ENCODE assay signal across 33 mouse cellular contexts in genomic region chr2:113335561-113336294, GRCm38 (mm10). TPM values are rescaled to one million over a fixed set of nuclear protein-coding genes. Genes with fewer than 3 reads are reported as not detected.
DNase-seq lines count a peak whose midpoint lies in the region; ATAC-seq and TF ChIP-seq lines count a peak whose summit lies in the region.
"Had no signal": no experiment of that assay in that cellular context is flagged by ENCODE, and none has a peak within 500 bp of the region (broad histone marks: within the 10 kb centered on the region; RNA-seq: fewer than 3 reads in every experiment).

No protein-coding gene starts in this region.

- peak; percentile 84 for ATAC-seq in forebrain, postnatal 0 days
- ATAC-seq in forebrain, embryonic 13.5 days = no peak
- ATAC-seq: activated CD4-positive, CD25-positive, alpha-beta regulatory T cell, adult 4 months; forebrain, embryonic 14.5 days had no signal

- no peaks in the 10 kb centered on the region for H3K36me3 ChIP-seq in forebrain, postnatal 0 days (ENCODE audit: insufficient read depth)
- no peaks in the 10 kb centered on the region for H3K36me3 ChIP-seq in forebrain, embryonic 13.5 days (ENCODE audit: poor library complexity, severe bottlenecking)
- H3K36me3 ChIP-seq: hindbrain, embryonic 15.5 days; limb, embryonic 10.5 days; liver, embryonic 15.5 days; lung, embryonic 15.5 days had no signal

- H3K4me1 ChIP-seq in forebrain, postnatal 0 days (ENCODE audit: insufficient read depth) = no peaks in the 10 kb centered on the region
- H3K4me1 ChIP-seq in forebrain, embryonic 13.5 days = no peaks in the 10 kb centered on the region
- H3K4me1 ChIP-seq: hindbrain, embryonic 15.5 days; limb, embryonic 10.5 days; liver, embryonic 15.5 days; lung, embryonic 15.5 days; megakaryocyte, embryonic 14.5 days had no signal

- H3K9ac ChIP-seq in forebrain, postnatal 0 days = no peak overlapping the region
- H3K9ac ChIP-seq in forebrain, embryonic 13.5 days = no peak overlapping the region
- H3K9ac ChIP-seq: hindbrain, embryonic 15.5 days; liver, embryonic 15.5 days; lung, embryonic 15.5 days had no signal

- DNase-seq in forebrain, postnatal 0 days = peak; percentile 76
- peak; percentile 21 for DNase-seq in kidney, postnatal 14 days
- DNase-seq in kidney, postnatal 4 days = no peak
- DNase-seq in retina, postnatal 1 day = peak; percentile 36
- no peak for DNase-seq in retina, embryonic 14.5 days (ENCODE audit: low spot score)
- peak; percentile 28 for DNase-seq in right cerebral cortex, postnatal 4 days
- DNase-seq in thymus, postnatal 25 days = no peak
- DNase-seq: adrenal gland, postnatal 14 days; cerebellum, adult 9-10 months; layer of hippocampus, adult 9-11 months; liver; lung, postnatal 36 days; midbrain, embryonic 14.5 days; spleen, adult 18-20 months; thymus, postnatal 14 days had no signal

- H3K4me3 ChIP-seq in forebrain, postnatal 0 days (ENCODE audit: low read depth, low read length) = no peak overlapping the region
- no peak overlapping the region for H3K4me3 ChIP-seq in forebrain, embryonic 13.5 days
- H3K4me3 ChIP-seq: hindbrain, embryonic 15.5 days; limb, embryonic 10.5 days; liver, embryonic 15.5 days; lung, embryonic 15.5 days; megakaryocyte, embryonic 14.5 days had no signal

- no peaks in the 10 kb centered on the region for H3K27me3 ChIP-seq in forebrain, postnatal 0 days (ENCODE audit: insufficient read depth, low read length)
- H3K27me3 ChIP-seq in forebrain, embryonic 13.5 days = no peaks in the 10 kb centered on the region
- H3K27me3 ChIP-seq: hindbrain, embryonic 15.5 days; liver, embryonic 15.5 days; lung, embryonic 15.5 days; megakaryocyte, embryonic 14.5 days had no signal

- TF ChIP-seq CTCF in forebrain, postnatal 0 days (IDR thresholded peaks at IDR 0.05; ENCODE audit: low read depth) = no peak

- H3K9me3 ChIP-seq in forebrain, postnatal 0 days (ENCODE audit: low read length) = no peaks in the 10 kb centered on the region
- H3K9me3 ChIP-seq in forebrain, embryonic 13.5 days (replicated peaks) = no peaks in the 10 kb centered on the region
- H3K9me3 ChIP-seq: hindbrain, embryonic 15.5 days; limb, embryonic 10.5 days; liver, embryonic 15.5 days; lung, embryonic 15.5 days; megakaryocyte, embryonic 14.5 days had no signal

- 82% methylated on average over 3 of the region's 3 CpGs for WGBS in forebrain, postnatal 0 days
- 91% methylated on average over 3 of the region's 3 CpGs for WGBS in forebrain, embryonic 13.5 days

- H3K4me2 ChIP-seq in forebrain, postnatal 0 days (ENCODE audit: low read depth) = no peak overlapping the region
- no peak overlapping the region for H3K4me2 ChIP-seq in forebrain, embryonic 13.5 days
- H3K4me2 ChIP-seq: heart, embryonic 11.5 days; hindbrain, embryonic 15.5 days; liver, embryonic 15.5 days; lung, embryonic 15.5 days had no signal

- no peak overlapping the region for H3K27ac ChIP-seq in forebrain, postnatal 0 days (ENCODE audit: low read depth, low read length)
- no peak overlapping the region for H3K27ac ChIP-seq in forebrain, embryonic 13.5 days
- H3K27ac ChIP-seq: hindbrain, embryonic 15.5 days; limb, embryonic 10.5 days; liver, embryonic 15.5 days; lung, embryonic 15.5 days had no signal

RNA-seq across cellular contexts. Expression of gene Fmn1, which starts 8.2 kb away (rescaled TPM):
- 1.0 and 1.5 TPM in 2 replicates for total RNA-seq in forebrain, postnatal 0 days (2014; rRNA removed)
- polyA plus RNA-seq in forebrain, postnatal 0 days (2015; fragmentation: Nextera tagmentation; extraction: Ambion mirVana) = 0.26 and 0.50 TPM in 2 replicates
- 0.09 and 0.18 TPM in 2 replicates for polyA plus RNA-seq in forebrain, embryonic 13.5 days (2015; fragmentation: Nextera tagmentation; extraction: Ambion mirVana)
- total RNA-seq: hematopoietic stem cell, adult 5-6 weeks had no signal

RNA-seq across cellular contexts. Expression of gene Tmco5b, which starts 50.2 kb away (rescaled TPM):
- total RNA-seq in forebrain, postnatal 0 days (2014; rRNA removed) = not detected in 2 replicates
- 0.12 TPM in 1 of 2 replicates, not detected in the other for polyA plus RNA-seq in forebrain, postnatal 0 days (2015; fragmentation: Nextera tagmentation; extraction: Ambion mirVana)
- not detected in 2 replicates for polyA plus RNA-seq in forebrain, embryonic 13.5 days (2015; fragmentation: Nextera tagmentation; extraction: Ambion mirVana)
- total RNA-seq: adrenal gland, postnatal 14 days; gastrocnemius, adult 8-10 months; granulocyte monocyte progenitor cell, adult 5-6 weeks; hematopoietic stem cell, adult 5-6 weeks had no signal
- polyA plus RNA-seq: activated CD4-positive, CD25-positive, alpha-beta regulatory T cell, adult 4 months; brain, embryonic 14.5 days; embryonic facial prominence, embryonic 14.5 days; forebrain, embryonic 14.5 days; heart, embryonic 11.5 days; heart, postnatal 0 days; hindbrain, embryonic 15.5 days; intestine, embryonic 14.5 days; large intestine, adult 2 months; limb, embryonic 10.5 days; liver, embryonic 15.5 days; lung, embryonic 15.5 days; midbrain, embryonic 14.5 days; neural tube, embryonic 11.5 days had no signal

Comparison
In these comparisons a context has a peak if more than half of its experiments do, and no peak if none do; other contexts are left out.
1. DNase-seq: peak in forebrain, postnatal 0 days (single experiment), kidney, postnatal 14 days (single experiment), retina, postnatal 1 day (single experiment) and right cerebral cortex, postnatal 4 days (single experiment); none in kidney, postnatal 4 days (0 of 2), retina, embryonic 14.5 days (single experiment) and thymus, postnatal 25 days (single experiment).